Mouse (Mus musculus): ENCODE results near the gene Gm2564. TPM values are rescaled to one million over a fixed set of nuclear protein-coding genes. Genes with fewer than 3 reads are reported as not detected.
"Not testable (repeated sequence)": the region's sequence is repeated elsewhere in the genome, so short reads cannot be mapped to it uniquely, and the experiment has no call there.

Gm2564 gene
- not detected in 2 replicates for polyA plus RNA-seq (2015; fragmentation: Nextera tagmentation; extraction: Ambion mirVana)

DNA sequence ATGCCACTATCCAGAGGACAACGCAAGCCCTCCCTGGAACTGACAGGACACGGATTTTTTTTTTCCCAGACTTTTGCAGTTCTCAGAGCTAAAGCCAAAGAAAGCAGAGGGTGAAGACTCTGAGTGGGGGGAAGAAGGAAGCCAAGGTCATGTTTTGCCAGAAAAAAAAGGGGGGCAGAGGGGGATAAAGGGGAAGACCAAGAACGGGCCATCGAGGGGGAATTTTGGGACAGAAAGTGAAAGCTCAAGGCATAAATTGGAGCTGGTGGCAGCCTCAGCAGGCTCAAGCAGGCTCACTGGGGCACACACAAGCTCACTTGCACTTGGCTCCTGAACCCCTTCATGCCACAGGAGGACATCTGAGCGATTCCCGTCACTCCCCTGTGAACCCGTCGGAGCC, at the start of gene Gm2564:
Gene Gm2564 (plus strand): TSS at position 301 of the 400 bp plus-strand sequence.
- WGBS = no CpG with 5 or more reads among the region's 8 CpGs
- H3K4me2 ChIP-seq; ATAC-seq (ENCODE audit: borderline replicate concordance, extremely low read depth, low FRiP score, low TSS enrichment); H3K9me3 ChIP-seq; H3K36me3 ChIP-seq; H3K27me3 ChIP-seq; H3K4me3 ChIP-seq; H3K27ac ChIP-seq; H3K9ac ChIP-seq; H3K4me1 ChIP-seq: not testable (repeated sequence)

DNA sequence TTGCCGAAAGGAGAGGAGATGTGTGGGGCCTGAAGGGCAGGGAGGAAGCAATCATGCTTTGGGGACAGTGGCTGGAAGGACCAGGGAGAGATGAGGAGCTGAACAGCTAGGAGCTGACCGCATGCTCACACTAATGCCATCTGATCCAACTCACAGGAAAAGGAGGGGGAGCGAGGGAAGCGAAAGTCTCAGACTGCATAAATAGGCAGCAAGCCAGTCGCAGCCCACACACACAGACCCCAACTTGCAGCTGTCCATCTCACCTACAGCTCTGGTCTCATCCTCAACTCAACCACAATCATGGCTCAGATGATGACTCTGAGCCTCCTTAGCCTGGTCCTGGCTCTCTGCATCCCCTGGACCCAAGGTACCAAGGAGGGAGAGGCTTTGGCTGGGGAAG, 17.6 kb upstream of the Gm2564 start, which contains the start of gene Gm10591:
Gene Gm10591 (plus strand): TSS at position 301 of the 400 bp plus-strand sequence.
- WGBS = no CpG with 5 or more reads among the region's 5 CpGs

DNA sequence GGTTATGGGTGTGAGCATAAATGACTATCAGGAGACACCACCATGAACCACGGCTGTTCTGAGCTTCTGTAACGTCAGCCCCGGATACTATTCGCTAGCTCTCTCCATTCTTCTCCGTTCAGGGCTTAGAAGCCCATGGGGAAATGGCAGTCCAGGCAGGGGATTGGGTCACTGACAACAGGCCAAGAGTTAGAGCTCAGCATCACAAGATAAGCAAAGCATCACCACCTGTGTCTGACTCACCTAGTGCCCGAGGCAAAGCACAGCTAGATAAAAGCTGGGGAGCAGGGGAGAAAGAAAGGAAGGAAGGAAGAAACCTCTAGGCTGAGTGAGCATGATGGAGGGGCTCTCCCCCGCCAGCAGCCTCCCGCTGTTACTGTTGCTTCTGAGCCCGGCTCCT, 25.4 kb downstream of the Gm2564 start, which contains the start of gene Ccl27b:
Gene Ccl27b (plus strand): TSS at position 301 of the 400 bp plus-strand sequence.
- not testable (repeated sequence) for ATAC-seq (ENCODE audit: borderline replicate concordance, extremely low read depth, low FRiP score, low TSS enrichment); H3K4me2 ChIP-seq; H3K9ac ChIP-seq; H3K27ac ChIP-seq; H3K9me3 ChIP-seq; H3K27me3 ChIP-seq; H3K4me1 ChIP-seq; H3K4me3 ChIP-seq; H3K36me3 ChIP-seq
- no CpG with 5 or more reads among the region's 9 CpGs for WGBS

More for the DNA sequence above, 17.6 kb upstream of the Gm2564 start, which contains the start of gene Gm10591:
- H3K27me3 ChIP-seq; H3K4me1 ChIP-seq; H3K9ac ChIP-seq; H3K4me2 ChIP-seq; H3K36me3 ChIP-seq; H3K9me3 ChIP-seq; H3K27ac ChIP-seq; ATAC-seq (ENCODE audit: borderline replicate concordance, extremely low read depth, low FRiP score, low TSS enrichment); H3K4me3 ChIP-seq: not testable (repeated sequence)

DNA sequence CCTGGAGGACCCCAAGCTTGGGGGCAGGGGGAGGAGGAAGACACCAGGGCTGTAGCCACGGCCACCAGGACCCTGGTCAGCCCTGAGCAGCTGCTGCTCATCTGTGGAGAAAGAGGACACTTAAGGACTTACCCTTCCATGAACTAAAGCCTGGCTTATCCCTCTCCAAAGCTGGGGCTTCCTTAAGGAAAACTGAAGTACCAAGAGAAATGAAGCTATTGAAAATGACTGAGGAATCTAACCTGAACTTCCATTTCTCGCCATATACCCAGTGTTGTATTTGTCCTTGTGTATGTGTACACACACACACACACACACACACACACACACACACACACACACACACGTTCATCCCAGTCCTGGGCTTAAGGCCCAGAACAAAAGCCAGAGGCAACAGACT, 32.3 kb downstream of the Gm2564 start, which contains the start of gene Il11ra2:
Gene Il11ra2 (minus strand): TSS at position 101 of the 400 bp plus-strand sequence.
- H3K9me3 ChIP-seq; H3K27me3 ChIP-seq; H3K36me3 ChIP-seq; H3K27ac ChIP-seq; H3K4me2 ChIP-seq; H3K4me1 ChIP-seq; H3K9ac ChIP-seq; ATAC-seq (ENCODE audit: borderline replicate concordance, extremely low read depth, low FRiP score, low TSS enrichment); H3K4me3 ChIP-seq: not testable (repeated sequence)
- WGBS = no CpG with 5 or more reads among the region's 3 CpGs

DNA sequence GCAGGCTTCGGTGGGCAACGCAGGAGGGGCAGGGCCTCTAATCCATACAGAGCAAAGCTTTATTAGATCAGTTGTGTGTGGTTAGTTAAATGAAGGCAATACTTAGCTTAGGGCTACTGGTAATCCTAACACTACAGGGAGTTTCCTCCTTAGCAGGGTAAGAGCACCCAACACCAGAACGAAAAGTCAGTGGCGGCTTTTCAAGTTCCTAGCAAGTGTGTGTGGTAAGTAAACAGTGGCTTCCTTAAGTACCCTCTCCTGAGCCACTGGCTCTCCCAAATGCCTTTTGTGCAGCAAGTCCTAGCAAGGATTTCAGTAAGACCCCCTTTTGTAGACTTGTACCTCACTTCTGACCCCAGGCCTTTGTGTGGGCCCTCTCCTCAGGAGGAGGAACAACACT, 45.9 kb downstream of the Gm2564 start:
- H3K27ac ChIP-seq; H3K4me2 ChIP-seq; H3K27me3 ChIP-seq; H3K4me3 ChIP-seq; H3K4me1 ChIP-seq; ATAC-seq (ENCODE audit: borderline replicate concordance, extremely low read depth, low FRiP score, low TSS enrichment); H3K9me3 ChIP-seq; H3K36me3 ChIP-seq; H3K9ac ChIP-seq: not testable (repeated sequence)
- no CpG with 5 or more reads among the region's 4 CpGs for WGBS

DNA sequence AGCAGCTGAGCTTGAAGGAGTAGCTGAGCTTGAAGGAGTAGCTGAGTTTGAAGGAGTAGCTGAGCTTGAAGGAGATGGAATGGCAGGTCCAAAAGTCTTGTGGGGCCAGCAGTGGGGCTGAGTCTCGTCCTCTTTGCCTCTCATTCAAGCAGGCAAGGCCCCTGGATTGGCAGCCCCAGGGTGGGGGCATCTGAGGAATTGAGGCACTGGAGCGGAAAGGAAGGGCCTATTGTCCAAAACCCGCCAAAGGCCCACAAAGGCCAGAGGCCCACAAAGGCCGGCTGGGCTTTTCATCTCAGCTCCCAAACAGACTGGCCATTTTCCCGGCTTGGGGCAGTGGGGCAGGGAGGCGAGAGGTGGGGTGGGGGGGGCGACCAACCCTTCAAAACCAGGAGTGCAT, 49.8 kb downstream of the Gm2564 start:
- not testable (repeated sequence) for H3K4me2 ChIP-seq; H3K27me3 ChIP-seq; H3K36me3 ChIP-seq; H3K27ac ChIP-seq; H3K4me3 ChIP-seq; H3K9ac ChIP-seq; H3K9me3 ChIP-seq; ATAC-seq (ENCODE audit: borderline replicate concordance, extremely low read depth, low FRiP score, low TSS enrichment); H3K4me1 ChIP-seq
- no CpG with 5 or more reads among the region's 7 CpGs for WGBS

DNA sequence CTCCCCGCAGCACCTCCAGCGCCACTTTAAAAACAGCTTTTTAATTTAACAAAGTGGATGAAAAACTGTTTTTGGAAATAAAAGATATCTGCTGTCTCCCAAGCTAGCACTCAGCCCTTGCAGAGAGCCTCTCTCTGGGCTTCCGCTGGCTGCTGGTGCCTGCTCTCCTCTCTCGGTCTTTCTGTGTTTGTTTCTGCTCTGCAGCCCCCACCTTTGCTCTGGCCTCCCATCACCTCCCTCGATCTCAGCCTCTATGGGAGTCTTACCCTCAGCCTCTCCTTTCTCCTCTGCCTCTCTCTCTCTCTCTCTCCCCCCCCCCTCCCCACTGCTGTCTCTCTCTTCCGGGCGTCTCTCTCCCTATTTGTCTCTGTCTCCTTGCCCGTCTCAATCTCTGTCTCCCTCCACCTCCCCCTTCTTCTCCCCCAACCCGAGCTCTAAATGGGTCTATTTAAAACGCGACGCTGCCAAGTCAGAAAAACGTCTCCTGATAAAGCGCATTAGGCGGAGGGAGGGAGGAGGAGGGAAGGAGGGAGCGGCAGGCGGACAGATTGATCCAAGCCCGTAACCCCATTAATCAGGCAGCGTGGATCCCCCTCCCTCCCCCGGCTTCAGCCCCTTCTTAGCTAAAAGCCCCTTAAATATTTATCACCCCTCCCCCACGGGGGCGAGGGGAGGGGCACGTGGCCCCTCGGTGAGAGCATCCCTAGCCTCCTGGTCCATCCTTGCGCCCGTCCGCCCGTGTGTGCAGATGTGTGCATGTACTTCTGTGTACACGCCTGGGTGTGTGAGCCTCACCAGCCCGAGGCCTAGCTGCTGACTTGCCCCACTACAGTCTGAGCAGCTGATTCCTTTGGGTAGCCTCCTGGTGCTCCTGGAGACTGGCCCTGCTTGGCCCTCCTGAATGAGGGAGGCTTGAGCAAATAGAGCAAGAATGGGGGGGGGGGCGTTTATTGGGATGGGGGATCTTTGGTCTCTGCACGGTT, 51.1 kb downstream of the Gm2564 start:
- WGBS = no CpG with 5 or more reads among the region's 32 CpGs
- H3K4me3 ChIP-seq; H3K27me3 ChIP-seq; ATAC-seq (ENCODE audit: borderline replicate concordance, extremely low read depth, low FRiP score, low TSS enrichment); H3K4me1 ChIP-seq; H3K27ac ChIP-seq; H3K4me2 ChIP-seq; H3K9ac ChIP-seq; H3K9me3 ChIP-seq; H3K36me3 ChIP-seq: not testable (repeated sequence)

Other genes with a start within 250 kb of the Gm2564 start
- not detected in 2 replicates for gene Gm21586, start 190.3 kb upstream of the Gm2564 start, polyA plus RNA-seq (2015; fragmentation: Nextera tagmentation; extraction: Ambion mirVana)
- gene Gm2163, start 163.0 kb upstream of the Gm2564 start, polyA plus RNA-seq (2015; fragmentation: Nextera tagmentation; extraction: Ambion mirVana) = not detected in 2 replicates
- gene Fam205a2, start 101.5 kb upstream of the Gm2564 start, polyA plus RNA-seq (2015; fragmentation: Nextera tagmentation; extraction: Ambion mirVana) = not detected in 2 replicates
- gene Gm10591, start 17.5 kb upstream of the Gm2564 start, polyA plus RNA-seq (2015; fragmentation: Nextera tagmentation; extraction: Ambion mirVana) = not detected in 2 replicates
- not detected in 2 replicates for gene Ccl27b, start 25.5 kb downstream of the Gm2564 start, polyA plus RNA-seq (2015; fragmentation: Nextera tagmentation; extraction: Ambion mirVana)
- not detected in 2 replicates for gene Il11ra2, start 32.2 kb downstream of the Gm2564 start, polyA plus RNA-seq (2015; fragmentation: Nextera tagmentation; extraction: Ambion mirVana)
- gene 4930578G10Rik, start 105.8 kb downstream of the Gm2564 start, polyA plus RNA-seq (2015; fragmentation: Nextera tagmentation; extraction: Ambion mirVana) = not detected in 2 replicates
- 0.41 TPM in 1 of 2 replicates, not detected in the other for gene Ccl19, start 126.9 kb downstream of the Gm2564 start, polyA plus RNA-seq (2015; fragmentation: Nextera tagmentation; extraction: Ambion mirVana)
- gene Ccl21a, start 144.3 kb downstream of the Gm2564 start, polyA plus RNA-seq (2015; fragmentation: Nextera tagmentation; extraction: Ambion mirVana) = 72.9 and 77.9 TPM in 2 replicates
- gene Fam205a1, start 224.2 kb downstream of the Gm2564 start, polyA plus RNA-seq (2015; fragmentation: Nextera tagmentation; extraction: Ambion mirVana) = 0.08 TPM in 1 of 2 replicates, not detected in the other
- gene Gm12394, start 227.1 kb downstream of the Gm2564 start, polyA plus RNA-seq (2015; fragmentation: Nextera tagmentation; extraction: Ambion mirVana) = 0.06 TPM in 1 of 2 replicates, not detected in the other
- gene Fam205c, start 244.5 kb downstream of the Gm2564 start, polyA plus RNA-seq (2015; fragmentation: Nextera tagmentation; extraction: Ambion mirVana) = 0.30 TPM in 1 of 2 replicates, not detected in the other

Data from lung, embryonic 15.5 days (tissue).